9 mouse cellular contexts compared by ENCODE assay signal in genomic region chr5:100663854-100664253, GRCm38 (mm10). TPM values are rescaled to one million over a fixed set of nuclear protein-coding genes. Genes with fewer than 3 reads are reported as not detected.
DNase-seq lines count a peak whose midpoint lies in the region; ATAC-seq lines count a peak whose summit lies in the region.
"Had no signal": no experiment of that assay in that cellular context is flagged by ENCODE, and none has a peak within 500 bp of the region (broad histone marks: within the 10 kb centered on the region; RNA-seq: fewer than 3 reads in every experiment).

No protein-coding gene starts in this region.

- 54% methylated on average over 5 of the region's 5 CpGs for WGBS in embryonic facial prominence, embryonic 11.5 days
- WGBS in embryonic facial prominence, embryonic 10.5 days, result 56% methylated on average over 5 of the region's 5 CpGs
- 36% methylated on average over 5 of the region's 5 CpGs for WGBS in lung, embryonic 16.5 days
- 61% methylated on average over 5 of the region's 5 CpGs for WGBS in forebrain, embryonic 16.5 days

- H3K9ac ChIP-seq in embryonic facial prominence, embryonic 11.5 days (replicated peaks; ENCODE audit: low read length), result no peak overlapping the region
- no peak overlapping the region for H3K9ac ChIP-seq in lung, embryonic 16.5 days (ENCODE audit: low read length)
- no peak overlapping the region for H3K9ac ChIP-seq in forebrain, embryonic 16.5 days (replicated peaks; ENCODE audit: low read depth, low read length)
- H3K9ac ChIP-seq: hindbrain, embryonic 15.5 days had no signal

- H3K27ac ChIP-seq in embryonic facial prominence, embryonic 11.5 days (replicated peaks; ENCODE audit: low read depth, low read length), result no peak overlapping the region
- no peak overlapping the region for H3K27ac ChIP-seq in embryonic facial prominence, embryonic 10.5 days (replicated peaks)
- H3K27ac ChIP-seq in lung, embryonic 16.5 days (ENCODE audit: low read length), result no peak overlapping the region
- H3K27ac ChIP-seq in forebrain, embryonic 16.5 days (ENCODE audit: low read length), result no peak overlapping the region
- H3K27ac ChIP-seq: hindbrain, embryonic 15.5 days had no signal

- H3K4me1 ChIP-seq in embryonic facial prominence, embryonic 11.5 days (ENCODE audit: control insufficient read depth, insufficient read depth, low read length), result no peaks in the 10 kb centered on the region
- H3K4me1 ChIP-seq in embryonic facial prominence, embryonic 10.5 days, result no peaks in the 10 kb centered on the region
- H3K4me1 ChIP-seq in lung, embryonic 16.5 days (replicated peaks; ENCODE audit: control insufficient read depth, insufficient read depth, low read length), result no peaks in the 10 kb centered on the region
- no peaks in the 10 kb centered on the region for H3K4me1 ChIP-seq in forebrain, embryonic 16.5 days (replicated peaks; ENCODE audit: control insufficient read depth, insufficient read depth, low read length)
- H3K4me1 ChIP-seq: hindbrain, embryonic 15.5 days had no signal

- DNase-seq in embryonic facial prominence, embryonic 11.5 days (ENCODE audit: low spot score), result peak; percentile 35
- DNase-seq in embryonic facial prominence, embryonic 10.5 days (ENCODE audit: low spot score), result no peak
- peak; percentile 28 for DNase-seq in urinary bladder, postnatal 25 days (ENCODE audit: low spot score)
- no peak for DNase-seq in urinary bladder, adult 2 months (ENCODE audit: low spot score)
- peak; percentile 65 for DNase-seq in thymus, postnatal 14 days

- no peak for ATAC-seq in embryonic facial prominence, embryonic 11.5 days (replicated peaks; ENCODE audit: insufficient number of reproducible peaks, low FRiP score, low TSS enrichment, low read depth)
- peak; percentile 57 to 58 for ATAC-seq in hematopoietic stem cell, adult 5-6 weeks (replicated peaks in 1 of 2; ENCODE audit: insufficient read depth in 1 of 2, low FRiP score in 2 of 2, low TSS enrichment in 1 of 2, low read depth in 1 of 2, poor library complexity in 2 of 2, severe bottlenecking in 2 of 2)
- ATAC-seq in lung, embryonic 16.5 days (ENCODE audit: low read depth), result peak; percentile 28; the same call in 1 of the 2 replicates
- no peak for ATAC-seq in forebrain, embryonic 16.5 days

- no peaks in the 10 kb centered on the region for H3K9me3 ChIP-seq in embryonic facial prominence, embryonic 11.5 days (replicated peaks; ENCODE audit: control insufficient read depth, low read length)
- no peaks in the 10 kb centered on the region for H3K9me3 ChIP-seq in embryonic facial prominence, embryonic 10.5 days
- H3K9me3 ChIP-seq in lung, embryonic 16.5 days (ENCODE audit: control insufficient read depth, low read length), result no peaks in the 10 kb centered on the region
- no peaks in the 10 kb centered on the region for H3K9me3 ChIP-seq in forebrain, embryonic 16.5 days (ENCODE audit: control insufficient read depth, low read length)
- H3K9me3 ChIP-seq: hindbrain, embryonic 15.5 days had no signal

- H3K4me3 ChIP-seq in embryonic facial prominence, embryonic 11.5 days (ENCODE audit: low read depth, low read length), result no peak overlapping the region
- no peak overlapping the region for H3K4me3 ChIP-seq in embryonic facial prominence, embryonic 10.5 days
- H3K4me3 ChIP-seq in lung, embryonic 16.5 days (ENCODE audit: low read length), result no peak overlapping the region
- no peak overlapping the region for H3K4me3 ChIP-seq in forebrain, embryonic 16.5 days (replicated peaks; ENCODE audit: low read length)
- H3K4me3 ChIP-seq: hindbrain, embryonic 15.5 days had no signal

- no peaks in the 10 kb centered on the region for H3K27me3 ChIP-seq in embryonic facial prominence, embryonic 11.5 days (ENCODE audit: control insufficient read depth, insufficient read depth, low read length)
- no peaks in the 10 kb centered on the region for H3K27me3 ChIP-seq in embryonic facial prominence, embryonic 10.5 days (replicated peaks; ENCODE audit: low read depth, poor library complexity, severe bottlenecking)
- no peaks in the 10 kb centered on the region for H3K27me3 ChIP-seq in lung, embryonic 16.5 days (ENCODE audit: control insufficient read depth, insufficient read depth, low read depth, low read length)
- H3K27me3 ChIP-seq in forebrain, embryonic 16.5 days (replicated peaks; ENCODE audit: control insufficient read depth, insufficient read depth, low read length), result no peaks in the 10 kb centered on the region
- H3K27me3 ChIP-seq: hindbrain, embryonic 15.5 days had no signal

- no peak overlapping the region for H3K4me2 ChIP-seq in embryonic facial prominence, embryonic 11.5 days (ENCODE audit: low read depth, low read length)
- H3K4me2 ChIP-seq in lung, embryonic 16.5 days (ENCODE audit: low read depth, low read length), result no peak overlapping the region
- H3K4me2 ChIP-seq in forebrain, embryonic 16.5 days (ENCODE audit: low read length), result no peak overlapping the region
- H3K4me2 ChIP-seq: hindbrain, embryonic 15.5 days had no signal

- H3K36me3 ChIP-seq in embryonic facial prominence, embryonic 11.5 days (replicated peaks; ENCODE audit: control insufficient read depth, insufficient read depth, low read depth, low read length), result peaks cover 3% of the 10 kb centered on the region; the same call in 1 of the 2 replicates
- H3K36me3 ChIP-seq in embryonic facial prominence, embryonic 10.5 days (replicated peaks), result peaks cover 87% of the 10 kb centered on the region
- H3K36me3 ChIP-seq in lung, embryonic 16.5 days (ENCODE audit: control insufficient read depth, insufficient read depth, low read length), result peaks cover 27% of the 10 kb centered on the region
- H3K36me3 ChIP-seq in forebrain, embryonic 16.5 days (ENCODE audit: control insufficient read depth, insufficient read depth), result peaks cover 10% of the 10 kb centered on the region; the same call in 1 of the 2 replicates

RNA-seq across cellular contexts. Expression of gene Coq2, which starts 11.1 kb away (rescaled TPM):
- 62.2 and 64.0 TPM in 2 replicates for polyA plus RNA-seq in embryonic facial prominence, embryonic 11.5 days (2014; fragmentation: Nextera tagmentation; extraction: Ambion mirVana)
- polyA plus RNA-seq in embryonic facial prominence, embryonic 10.5 days (2016; fragmentation: Nextera tagmentation; extraction: Ambion mirVana), result 59.6 and 63.7 TPM in 2 replicates
- 80.3 and 96.3 TPM in 2 replicates for polyA plus RNA-seq in urinary bladder, adult 2 months (2012; rRNA removed)
- total RNA-seq in hematopoietic stem cell, adult 5-6 weeks (2017), result 46.2 and 51.4 TPM in 2 replicates
- 44.1 and 47.2 TPM in 2 replicates for polyA plus RNA-seq in lung, embryonic 16.5 days (2015; fragmentation: Nextera tagmentation; extraction: Ambion mirVana)
- 43.3 and 47.9 TPM in 2 replicates for polyA plus RNA-seq in forebrain, embryonic 16.5 days (2015; fragmentation: Nextera tagmentation; extraction: Ambion mirVana)

RNA-seq across cellular contexts. Expression of gene Hpse, which starts 55.7 kb away (rescaled TPM):
- polyA plus RNA-seq in embryonic facial prominence, embryonic 11.5 days (2014; fragmentation: Nextera tagmentation; extraction: Ambion mirVana), result 1.1 and 2.2 TPM in 2 replicates
- 0.52 and 1.1 TPM in 2 replicates for polyA plus RNA-seq in embryonic facial prominence, embryonic 10.5 days (2016; fragmentation: Nextera tagmentation; extraction: Ambion mirVana)
- 9.8 and 10.6 TPM in 2 replicates for polyA plus RNA-seq in urinary bladder, adult 2 months (2012; rRNA removed)
- total RNA-seq in hematopoietic stem cell, adult 5-6 weeks (2017), result 7.1 and 7.9 TPM in 2 replicates
- polyA plus RNA-seq in lung, embryonic 16.5 days (2015; fragmentation: Nextera tagmentation; extraction: Ambion mirVana), result 6.2 TPM in 2 replicates
- polyA plus RNA-seq in forebrain, embryonic 16.5 days (2015; fragmentation: Nextera tagmentation; extraction: Ambion mirVana), result 0.10 and 0.36 TPM in 2 replicates

Comparison
In these comparisons a context has a peak if more than half of its experiments do, and no peak if none do; other contexts are left out.
1. DNase-seq: peak in embryonic facial prominence, embryonic 11.5 days (single experiment), urinary bladder, postnatal 25 days (single experiment) and thymus, postnatal 14 days (single experiment); none in embryonic facial prominence, embryonic 10.5 days (single experiment) and urinary bladder, adult 2 months (single experiment).
2. ATAC-seq: peak in hematopoietic stem cell, adult 5-6 weeks (2 of 2) and lung, embryonic 16.5 days (single experiment); none in embryonic facial prominence, embryonic 11.5 days (single experiment) and forebrain, embryonic 16.5 days (single experiment).